8 mouse cellular contexts compared by ENCODE assay signal in genomic region chr15:79328058-79328938, GRCm38 (mm10). TPM values are rescaled to one million over a fixed set of nuclear protein-coding genes. Genes with fewer than 3 reads are reported as not detected.
DNase-seq lines count a peak whose midpoint lies in the region; ATAC-seq and TF ChIP-seq lines count a peak whose summit lies in the region.

Gene Pla2g6, minus strand, starts transcription at chr15:79328390.

- TF ChIP-seq POLR2A in cortical plate, adult 2 months (IDR thresholded peaks at IDR 0.05; ENCODE audit: extremely low read depth, insufficient read depth, low read length), result peak; percentile 75

- peak within 1 kb of the TSS; percentile 79 for H3K4me3 ChIP-seq in cortical plate, adult 2 months (ENCODE audit: insufficient read depth, low read length)
- peak within 1 kb of the TSS; percentile 94 for H3K4me3 ChIP-seq in megakaryocyte, embryonic 14.5 days (replicated peaks)

- ATAC-seq in activated CD4-positive, CD25-positive, alpha-beta regulatory T cell, adult 4 months, result peak; percentile 80

- no peaks in the 10 kb centered on the region for H3K27me3 ChIP-seq in megakaryocyte, embryonic 14.5 days (replicated peaks)

- H3K27ac ChIP-seq in cortical plate, adult 2 months (ENCODE audit: insufficient read depth, low read length), result peak within 1 kb of the TSS; percentile 88

- peak; percentile 96 to 99 for DNase-seq in gastrocnemius, adult 8-10 months (ENCODE audit: low spot score in 2 of 2)
- DNase-seq in hindlimb bud, embryonic 11.5 days (ENCODE audit: extremely low spot score, low read depth, low spot score), result peak; percentile 92
- DNase-seq in left cerebral cortex, adult 8-10 months (ENCODE audit: low spot score in 2 of 2), result peak; percentile 93 to 99
- peak; percentile 99 for DNase-seq in right cerebral cortex, postnatal 10 days (ENCODE audit: low spot score in 2 of 2)
- peak; percentile 97 for DNase-seq in urinary bladder, postnatal 25 days (ENCODE audit: low spot score)

- H3K36me3 ChIP-seq in megakaryocyte, embryonic 14.5 days (replicated peaks; ENCODE audit: low read length), result peaks cover 16% of the 10 kb centered on the region

- H3K9me3 ChIP-seq in megakaryocyte, embryonic 14.5 days, result no peaks in the 10 kb centered on the region

- TF ChIP-seq CTCF in cortical plate, adult 2 months (IDR thresholded peaks at IDR 0.05; ENCODE audit: extremely low read depth, insufficient read depth, low read length), result no peak

- peaks cover 3% of the 10 kb centered on the region; the same call in 1 of the 2 replicates for H3K4me1 ChIP-seq in cortical plate, adult 2 months (ENCODE audit: control insufficient read depth, insufficient read depth, low read length)
- H3K4me1 ChIP-seq in megakaryocyte, embryonic 14.5 days, result peaks cover 59% of the 10 kb centered on the region

RNA-seq across cellular contexts. Expression of gene Pla2g6, which starts in this region (rescaled TPM):
- polyA plus RNA-seq in activated CD4-positive, CD25-positive, alpha-beta regulatory T cell, adult 4 months (2017; shearing (Covaris generic)), result 10 to 100 TPM; 10.3 to 12.3 TPM
- polyA plus RNA-seq in cortical plate, adult 2 months (2012; rRNA removed), result 27.4 and 28.9 TPM in 2 replicates
- total RNA-seq in gastrocnemius, adult 8-10 months (2022), result 10 to 100 TPM; 17.3 to 22.2 (median 18.0) TPM
- 10 to 100 TPM; 21.4 to 24.1 (median 22.8) TPM for total RNA-seq in left cerebral cortex, adult 8-10 months (2022)
- polyA plus RNA-seq in megakaryocyte, embryonic 14.5 days (2012; ENCODE audit: insufficient read depth, low replicate concordance), result 26.0 and 37.7 TPM in 2 replicates

Comparison
In these comparisons a context has a peak if more than half of its experiments do, and no peak if none do; other contexts are left out.
1. Peak in every context shown above with its lines: DNase-seq, ATAC-seq, H3K4me3 ChIP-seq and H3K27ac ChIP-seq.